Mouse (Mus musculus) CH12.LX (cell line): ENCODE results near the gene Shmt2. TPM values are rescaled to one million over a fixed set of nuclear protein-coding genes. Genes with fewer than 3 reads are reported as not detected.

ENCODE experiments used
- DNase-seq: peaks from one replicate; pipeline ENCODE4 v3.0.0-alpha.2; 2013; ENCODE audit errors: extremely low read depth
- H3K27ac ChIP-seq: 2 replicates; pipeline ENCODE4 v1.5.1; 2012; ENCODE audit warnings: low read depth, mild to moderate bottlenecking, control low read depth, moderate library complexity; ENCODE audit not compliant: insufficient read depth
- H3K27me3 ChIP-seq: replicated peaks from 2 replicates; pipeline ENCODE3; 2012; ENCODE audit warnings: inconsistent platforms
- H3K36me3 ChIP-seq, 2 experiments: replicated peaks in 1 of 2; 2 replicates each; pipeline versions ENCODE3 to v1.6.1; 2012; ENCODE audit warnings: inconsistent platforms in 1 of 2, low read length in 1 of 2, mild to moderate bottlenecking in 1 of 2, mixed read lengths in 1 of 2, moderate library complexity in 1 of 2; ENCODE audit not compliant: control insufficient read depth in 1 of 2, insufficient read depth in 1 of 2
- H3K4me1 ChIP-seq, 2 experiments: 2 replicates each; pipeline ENCODE4 v1.6.1; 2012; ENCODE audit warnings: inconsistent platforms in 1 of 2, moderate library complexity in 1 of 2; ENCODE audit not compliant: insufficient read depth in 2 of 2, control insufficient read depth in 1 of 2
- H3K4me2 ChIP-seq: 2 replicates; pipeline ENCODE4 v1.6.1; 2012; ENCODE audit warnings: low read depth, mild to moderate bottlenecking, control low read depth; ENCODE audit not compliant: poor library complexity, insufficient read depth, severe bottlenecking
- H3K4me3 ChIP-seq, 3 experiments: fragments of 150-350 bp in 1 of 3; sonication (generic) in 1 of 3; replicated peaks in 1 of 3; 2 replicates each; pipeline versions ENCODE3 to v1.5.1; 2011 to 2012; ENCODE audit warnings: low read depth in 2 of 3, low read length in 2 of 3, mild to moderate bottlenecking in 2 of 3, moderate library complexity in 2 of 3, control low read depth in 1 of 3, improper control_type of control experiment in 1 of 3, inconsistent platforms in 1 of 3, mixed read lengths in 1 of 3; ENCODE audit not compliant: poor library complexity in 1 of 3
- H3K79me2 ChIP-seq: replicated peaks from 2 replicates; pipeline ENCODE4 v1.6.1; 2012; ENCODE audit warnings: mild to moderate bottlenecking, moderate library complexity; ENCODE audit not compliant: control insufficient read depth, poor library complexity, insufficient read depth, severe bottlenecking; ENCODE audit errors: extremely low read depth
- H3K9ac ChIP-seq: 2 replicates; pipeline ENCODE4 v1.6.1; 2012; ENCODE audit warnings: low read depth, mild to moderate bottlenecking, control low read depth, moderate library complexity; ENCODE audit not compliant: insufficient read depth
- H3K9me3 ChIP-seq: replicated peaks from 2 replicates; pipeline ENCODE3; 2012; ENCODE audit warnings: low read length, inconsistent platforms, mixed read lengths
- BHLHE40 ChIP-seq: IDR thresholded peaks from 2 replicates; pipeline ENCODE4 v1.6.1; 2011; ENCODE audit warnings: mild to moderate bottlenecking, low read depth, low read length, improper control_type of control experiment
- CHD1 ChIP-seq: IDR thresholded peaks from 2 replicates; pipeline ENCODE4 v1.6.1; 2012; ENCODE audit warnings: low read depth, low read length, improper control_type of control experiment, inconsistent platforms
- CHD2 ChIP-seq: IDR thresholded peaks from 2 replicates; pipeline ENCODE4 v1.6.1; 2011; ENCODE audit warnings: low read length, improper control_type of control experiment
- E2F4 ChIP-seq: IDR thresholded peaks from 2 replicates; pipeline ENCODE4 v1.6.1; 2011; ENCODE audit warnings: low read depth, low read length, improper control_type of control experiment; ENCODE audit not compliant: insufficient replicate concordance
- EP300 ChIP-seq: IDR thresholded peaks from 2 replicates; pipeline ENCODE4 v1.6.1; 2011; ENCODE audit warnings: low read length, improper control_type of control experiment
- ETS1 ChIP-seq: conservative IDR thresholded peaks from 2 replicates; pipeline ENCODE4 v1.6.1; 2012; ENCODE audit warnings: low read depth, mild to moderate bottlenecking, inconsistent platforms, low read length, improper control_type of control experiment, moderate library complexity
- GABPA ChIP-seq: IDR thresholded peaks from 2 replicates; pipeline ENCODE4 v1.6.1; 2012; ENCODE audit warnings: low read depth, low read length, improper control_type of control experiment, inconsistent platforms; ENCODE audit not compliant: insufficient replicate concordance
- HCFC1 ChIP-seq: IDR thresholded peaks from 2 replicates; pipeline ENCODE4 v1.6.1; 2012; ENCODE audit warnings: low read depth, mild to moderate bottlenecking, inconsistent platforms, low read length, improper control_type of control experiment
- IRF4 ChIP-seq: IDR thresholded peaks from 2 replicates; pipeline ENCODE4 v1.6.1; 2014; ENCODE audit warnings: low read depth, mild to moderate bottlenecking, inconsistent platforms, low read length, improper control_type of control experiment
- JUND ChIP-seq: conservative IDR thresholded peaks from 2 replicates; pipeline ENCODE4 v1.6.1; 2011; ENCODE audit warnings: low read depth, low read length, improper control_type of control experiment
- MAFK ChIP-seq: IDR thresholded peaks from 2 replicates; pipeline ENCODE4 v1.6.1; 2011; ENCODE audit warnings: low read length, improper control_type of control experiment; ENCODE audit not compliant: insufficient replicate concordance
- MAZ ChIP-seq: IDR thresholded peaks from 2 replicates; pipeline ENCODE4 v1.6.1; 2012; ENCODE audit warnings: low read depth, mild to moderate bottlenecking, inconsistent platforms, low read length, improper control_type of control experiment, moderate library complexity
- MEF2A ChIP-seq: IDR thresholded peaks from 2 replicates; pipeline ENCODE4 v1.6.1; 2014; ENCODE audit warnings: low read depth, mild to moderate bottlenecking, inconsistent platforms, low read length, improper control_type of control experiment, borderline replicate concordance
- MXI1 ChIP-seq: IDR thresholded peaks from 2 replicates; pipeline ENCODE4 v1.6.1; 2011; ENCODE audit warnings: mild to moderate bottlenecking, low read depth, low read length, improper control_type of control experiment
- NRF1 ChIP-seq: IDR thresholded peaks from 2 replicates; pipeline ENCODE4 v1.6.1; 2014; ENCODE audit warnings: low read depth, mild to moderate bottlenecking, inconsistent platforms, low read length, improper control_type of control experiment, moderate library complexity
- POLR2A ChIP-seq: IDR thresholded peaks from 2 replicates; pipeline ENCODE4 v1.6.1; 2011; ENCODE audit warnings: low read depth, mild to moderate bottlenecking, improper control_type of control experiment, low read length
- POLR2AphosphoS2 ChIP-seq: IDR thresholded peaks from 2 replicates; pipeline ENCODE4 v1.6.1; 2011; ENCODE audit warnings: low read depth, low read length, improper control_type of control experiment
- RCOR1 ChIP-seq: conservative IDR thresholded peaks from 2 replicates; pipeline ENCODE4 v1.6.1; 2012; ENCODE audit warnings: low read depth, mild to moderate bottlenecking, inconsistent platforms, low read length, improper control_type of control experiment
- SMC3 ChIP-seq: IDR thresholded peaks from 2 replicates; pipeline ENCODE4 v1.6.1; 2011; ENCODE audit warnings: low read depth, low read length, improper control_type of control experiment
- UBTF ChIP-seq: IDR thresholded peaks from 2 replicates; pipeline ENCODE4 v1.6.1; 2012; ENCODE audit warnings: low read depth, mild to moderate bottlenecking, inconsistent platforms, low read length, improper control_type of control experiment, moderate library complexity
- USF1 ChIP-seq: IDR thresholded peaks from 2 replicates; pipeline ENCODE4 v1.6.1; 2014; ENCODE audit warnings: low read depth, mild to moderate bottlenecking, inconsistent platforms, low read length, improper control_type of control experiment
- ZKSCAN1 ChIP-seq: IDR thresholded peaks from 2 replicates; pipeline ENCODE4 v1.6.1; 2012; ENCODE audit warnings: low read depth, inconsistent platforms, low read length, improper control_type of control experiment, borderline replicate concordance
- dilution Hi-C: fragments of 300-500 bp; cut with MboI; formaldehyde crosslinking; loops from 2 replicates; pipeline ENCODE4 v1.14.3; 2020; ENCODE audit warnings: low sequenced_read_pairs; ENCODE audit not compliant: extremely low pct_unique_long_range_greater_than_20kb, extremely low pct_ligation_motif_present
- in situ Hi-C: fragments of 300-500 bp; cut with MboI; formaldehyde crosslinking; loops from 3 replicates; pipeline ENCODE4 v1.14.3; 2019; ENCODE audit warnings: low sequenced_read_pairs, low pct_ligation_motif_present, low pct_unique_long_range_greater_than_20kb, mixed read lengths
- polyA plus RNA-seq: library from polyadenylated mRNA; unstranded; fragments of >175 nt; gene quantifications from 2 replicates; pipeline ENCODE4 v1.2.1, GENCODE M21; 2012; ENCODE audit warnings: low read depth; ENCODE audit not compliant: insufficient read length
- total RNA-seq, 2 experiments: library from RNA; depleted of rRNA; stranded (reverse); fragments of 300-350 nt in 1 of 2; fragments of >200 nt in 1 of 2; gene quantifications; 2 replicates each; pipeline ENCODE4 v1.2.3; 2012 to 2014

The Shmt2 gene
- total and polyA plus RNA-seq, 3 experiments: 267 to 353 (median 317) TPM

GRCm38 (mm10) chr10:127549892-127550291 is 27.6 kb upstream of the Shmt2 start:
- no peak for TF ChIP-seq JUND
- no peak for TF ChIP-seq RCOR1
- no peak for TF ChIP-seq MXI1
- TF ChIP-seq USF1: no peak
- TF ChIP-seq MAFK: no peak
- no peak for TF ChIP-seq MAZ
- TF ChIP-seq ETS1: no peak
- no peak for TF ChIP-seq NRF1
- no peak for TF ChIP-seq CHD2
- TF ChIP-seq MEF2A: no peak
- no peak for TF ChIP-seq SMC3
- no peak for TF ChIP-seq IRF4
- no peak for TF ChIP-seq ZKSCAN1
- TF ChIP-seq EP300: no peak
- no peak for TF ChIP-seq GABPA
- no peak for TF ChIP-seq POLR2AphosphoS2
- TF ChIP-seq HCFC1: no peak
- TF ChIP-seq E2F4: no peak
- TF ChIP-seq, all 38 proteins: peak for 0
- no peak for DNase-seq
- no peak overlapping the region for H3K4me3 ChIP-seq
- no peak overlapping the region for H3K9ac ChIP-seq
- peaks cover 92 to 97% of the 10 kb centered on the region in 2 experiments for H3K36me3 ChIP-seq
- H3K27ac ChIP-seq: no peak overlapping the region
- H3K9me3 ChIP-seq: no peaks in the 10 kb centered on the region
- H3K79me2 ChIP-seq: no peaks in the 10 kb centered on the region
- in situ Hi-C loops: no loop called here
- no peaks in the 10 kb centered on the region for H3K27me3 ChIP-seq
- no peak overlapping the region for H3K4me2 ChIP-seq
- dilution Hi-C loops: no loop called here
- H3K4me1 ChIP-seq: no peaks in the 10 kb centered on the region

- Histone ChIP-seq H3K4me3 (no peak overlapping the region), H3K4me1 (no peaks in the 10 kb centered on the region), H3K36me3 (peaks cover 88 to 91% of the 10 kb centered on the region in 2 experiments), H3K27me3 (no peaks in the 10 kb centered on the region), H3K9ac (no peak overlapping the region), H3K4me2 (no peak overlapping the region), H3K79me2 (no peaks in the 10 kb centered on the region), H3K9me3 (no peaks in the 10 kb centered on the region), H3K27ac (no peak overlapping the region)
- no peak for TF ChIP-seq RCOR1
- no peak for TF ChIP-seq UBTF
- TF ChIP-seq MAZ: no peak
- TF ChIP-seq CHD1: no peak
- TF ChIP-seq ETS1: no peak
- TF ChIP-seq POLR2AphosphoS2: no peak
- no peak for TF ChIP-seq POLR2A
- TF ChIP-seq BHLHE40: no peak
- TF ChIP-seq E2F4: no peak
- dilution Hi-C loops (no loop called here), in situ Hi-C loops (no loop called here)
- DNase-seq: no peak
Measured at GRCm38 (mm10) chr10:127548236-127548635, 26.0 kb upstream of the Shmt2 start.
